Mouse (Mus musculus) embryonic facial prominence, embryonic 10.5 days (tissue): ENCODE data around the gene Gdpd3. TPM values are rescaled to one million over a fixed set of nuclear protein-coding genes. Genes with fewer than 3 reads are reported as not detected.

Experiments used
- DNase-seq: peaks from one replicate; pipeline ENCODE4 v3.0.0-alpha.2; 2017; ENCODE audit warnings: low spot score
- H3K27ac ChIP-seq: fragments of 300-500 bp; sonication (generic); replicated peaks from 2 replicates; pipeline ENCODE4 v1.5.1; 2016; ENCODE audit warnings: mild to moderate bottlenecking
- H3K27me3 ChIP-seq: fragments of 300-500 bp; sonication (generic); replicated peaks from 2 replicates; pipeline ENCODE4 v1.6.1; 2016; ENCODE audit warnings: low read depth, mild to moderate bottlenecking; ENCODE audit not compliant: poor library complexity, severe bottlenecking
- H3K36me3 ChIP-seq: fragments of 300-500 bp; sonication (generic); replicated peaks from 2 replicates; pipeline ENCODE4 v1.6.1; 2016; ENCODE audit warnings: mild to moderate bottlenecking, moderate library complexity
- H3K4me1 ChIP-seq: fragments of 300-500 bp; sonication (generic); 2 replicates; pipeline ENCODE4 v1.6.1; 2016
- H3K4me3 ChIP-seq: fragments of 300-500 bp; sonication (generic); 2 replicates; pipeline ENCODE4 v1.5.1; 2016; ENCODE audit warnings: mild to moderate bottlenecking, moderate library complexity
- H3K9me3 ChIP-seq: fragments of 300-500 bp; sonication (generic); 2 replicates; pipeline ENCODE4 v1.6.1; 2016; ENCODE audit warnings: mild to moderate bottlenecking
- WGBS: fragments of 180-500 bp; shearing (Covaris S2); methylation state at CpG from one replicate; pipeline ENCODE4 v1.1.7; 2016; 5-methylcytosine and 5-hydroxymethylcytosine counted together
- polyA plus RNA-seq: library from polyadenylated mRNA; unstranded; fragments of >200 nt; fragmentation: Nextera tagmentation; extraction: Ambion mirVana; gene quantifications from 2 replicates; pipeline ENCODE4 v1.2.1, GENCODE M21; 2016

Gene Gdpd3
- polyA plus RNA-seq, 1 experiment from 2014 or later, result 1.8 TPM

GRCm38 (mm10) chr7:126803751-126804150 lies 37.6 kb downstream of the Gdpd3 start:
- Histone ChIP-seq H3K36me3 (peaks cover 68% of the 10 kb centered on the region), H3K4me3 (no peak overlapping the region)

DNA sequence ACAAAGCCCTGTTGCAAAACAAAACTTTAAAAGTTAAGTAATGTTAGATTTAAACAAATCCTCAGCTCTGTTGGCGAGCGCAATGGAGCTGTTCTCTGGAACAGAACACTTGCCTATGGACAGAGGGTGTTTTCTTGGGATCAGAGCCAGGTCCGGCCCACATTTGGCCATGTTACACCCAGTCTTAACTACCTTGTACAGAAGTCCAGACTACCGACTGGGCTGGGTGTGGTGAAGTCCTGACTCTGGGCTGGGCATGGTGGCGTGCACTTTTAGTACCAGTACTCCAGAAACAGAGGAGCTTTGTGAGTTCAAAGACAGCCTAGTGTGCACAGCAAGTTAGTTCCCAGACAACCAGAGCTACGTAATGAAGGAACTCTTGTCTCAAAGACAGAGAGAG lies 40.8 kb downstream of the Gdpd3 start:
- no peak for DNase-seq
- Histone ChIP-seq H3K36me3 (peaks cover 56% of the 10 kb centered on the region), H3K4me3 (no peak overlapping the region; the same call in 1 of the 2 replicates)

More at GRCm38 (mm10) chr7:126803751-126804150, 37.6 kb downstream of the Gdpd3 start:
- Histone ChIP-seq H3K27ac (no peak overlapping the region), H3K9me3 (no peaks in the 10 kb centered on the region), H3K4me1 (peaks cover 35% of the 10 kb centered on the region), H3K27me3 (no peaks in the 10 kb centered on the region)
- DNase-seq, result no peak

GRCm38 (mm10) chr7:126807405-126807804 lies 41.3 kb downstream of the Gdpd3 start:
- H3K9me3 ChIP-seq, result no peaks in the 10 kb centered on the region
- peak overlapping the region; percentile 91 for H3K27ac ChIP-seq
- H3K4me1 ChIP-seq, result peaks cover 27% of the 10 kb centered on the region
- H3K4me3 ChIP-seq, result peak overlapping the region; percentile 83
- H3K36me3 ChIP-seq, result peaks cover 52% of the 10 kb centered on the region
- H3K27me3 ChIP-seq, result no peaks in the 10 kb centered on the region
- DNase-seq, result no peak
- WGBS, result 73% methylated on average over 4 of the region's 4 CpGs

More for the DNA sequence above, 40.8 kb downstream of the Gdpd3 start:
- H3K4me1 ChIP-seq, result peaks cover 27% of the 10 kb centered on the region
- no peaks in the 10 kb centered on the region for H3K9me3 ChIP-seq
- no peaks in the 10 kb centered on the region for H3K27me3 ChIP-seq
- no peak overlapping the region for H3K27ac ChIP-seq
- WGBS, result 90% methylated on average over 6 of the region's 6 CpGs

GRCm38 (mm10) chr7:126808703-126809455 lies 42.7 kb downstream of the Gdpd3 start:
- Histone ChIP-seq H3K27me3 (0 out of 2 replicates have a peak, but pooled peaks cover 5% of the 10 kb centered on the region), H3K9me3 (no peaks in the 10 kb centered on the region), H3K36me3 (peaks cover 37% of the 10 kb centered on the region), H3K4me1 (peaks cover 31% of the 10 kb centered on the region), H3K4me3 (peak overlapping the region; percentile 83), H3K27ac (peak overlapping the region; percentile 91)
- under 1% methylated on average over 43 of the region's 43 CpGs for WGBS
- DNase-seq, result peak; percentile 91

DNA sequence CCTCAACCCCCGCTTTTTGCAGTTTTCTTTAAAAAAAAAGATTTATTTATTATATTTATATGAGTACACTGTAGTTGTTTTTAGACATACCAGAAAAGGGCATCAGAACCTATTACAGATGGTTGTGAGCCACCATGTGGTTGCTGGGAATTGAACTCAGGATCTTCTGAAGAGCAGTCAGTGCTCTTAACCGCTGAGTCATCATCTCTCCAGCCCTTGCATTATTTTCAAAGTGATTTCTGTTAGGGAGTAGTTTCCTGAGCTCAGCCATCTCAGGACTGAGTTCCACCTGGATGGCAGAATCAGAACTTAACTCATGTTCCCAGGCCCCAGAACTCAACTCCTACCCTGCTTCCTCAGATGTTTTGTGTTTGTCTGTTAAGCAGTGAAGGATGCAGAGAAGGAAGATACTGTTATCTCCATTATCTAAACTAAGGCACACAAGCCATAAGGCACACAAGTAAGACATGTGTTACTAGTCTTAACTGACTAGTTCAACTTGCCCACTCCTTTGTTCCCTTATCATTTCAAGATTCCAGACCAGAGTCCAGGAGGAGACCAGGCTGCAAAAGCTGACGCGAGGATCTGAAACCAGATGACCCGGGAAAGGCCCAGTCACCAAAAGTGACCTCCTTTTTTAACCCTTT lies 43.7 kb downstream of the Gdpd3 start:
- H3K9me3 ChIP-seq, result no peaks in the 10 kb centered on the region
- no peak for DNase-seq
- peaks cover 27% of the 10 kb centered on the region for H3K36me3 ChIP-seq
- 0 out of 2 replicates have a peak, but pooled peaks cover 5% of the 10 kb centered on the region for H3K27me3 ChIP-seq
- WGBS, result 64% methylated on average over 5 of the region's 5 CpGs
- H3K4me3 ChIP-seq, result peak overlapping the region; percentile 83
- H3K27ac ChIP-seq, result peak overlapping the region; percentile 91
- peaks cover 34% of the 10 kb centered on the region for H3K4me1 ChIP-seq

DNA sequence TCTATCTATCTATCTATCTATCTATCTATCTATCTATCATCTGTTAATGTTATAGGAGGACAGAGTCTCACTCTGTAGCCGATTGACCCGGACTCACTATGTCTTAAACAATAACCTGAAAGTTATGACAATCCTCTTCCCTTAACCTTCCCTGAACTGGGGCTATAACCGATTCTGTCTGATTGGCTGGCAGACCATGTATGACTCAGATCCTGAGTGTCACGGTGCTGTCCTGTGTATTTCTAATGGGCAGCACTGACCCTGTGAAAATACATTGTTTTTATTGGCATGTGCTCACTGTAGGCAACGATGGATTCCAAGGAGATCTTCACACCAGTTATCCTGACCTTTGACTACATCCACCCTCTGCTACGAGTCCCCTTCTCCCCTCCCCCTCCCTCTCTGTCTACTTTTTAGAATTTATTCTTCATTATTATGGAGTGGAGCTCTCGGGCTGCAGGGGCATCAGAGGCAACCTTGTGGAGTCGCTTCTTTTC lies 49.6 kb downstream of the Gdpd3 start:
- no peak for DNase-seq
- H3K9me3 ChIP-seq, result no peaks in the 10 kb centered on the region
- no peak overlapping the region for H3K4me3 ChIP-seq

GRCm38 (mm10) chr7:126816494-126816893 lies 50.4 kb downstream of the Gdpd3 start:
- Histone ChIP-seq H3K27me3 (0 out of 2 replicates have a peak, but pooled peaks cover 5% of the 10 kb centered on the region), H3K36me3 (no peaks in the 10 kb centered on the region), H3K4me3 (no peak overlapping the region), H3K4me1 (peaks cover 7% of the 10 kb centered on the region; the same call in 1 of the 2 replicates), H3K9me3 (no peaks in the 10 kb centered on the region), H3K27ac (no peak overlapping the region)
- 93% methylated on average over 8 of the region's 8 CpGs for WGBS
- DNase-seq, result no peak

More for the DNA sequence above, 49.6 kb downstream of the Gdpd3 start:
- H3K4me1 ChIP-seq, result peaks cover 7% of the 10 kb centered on the region; the same call in 1 of the 2 replicates
- 0 out of 2 replicates have a peak, but pooled peaks cover 5% of the 10 kb centered on the region for H3K27me3 ChIP-seq
- no peaks in the 10 kb centered on the region for H3K36me3 ChIP-seq
- no peak overlapping the region for H3K27ac ChIP-seq
- WGBS, result 74% methylated on average over 8 of the region's 8 CpGs

GRCm38 (mm10) chr7:126817595-126817994 lies 51.5 kb downstream of the Gdpd3 start:
- H3K4me1 ChIP-seq, result peaks cover 15% of the 10 kb centered on the region
- no peaks in the 10 kb centered on the region for H3K9me3 ChIP-seq
- H3K27me3 ChIP-seq, result peaks cover 12% of the 10 kb centered on the region
- no peaks in the 10 kb centered on the region for H3K36me3 ChIP-seq
- no peak overlapping the region for H3K27ac ChIP-seq
- 86% methylated on average over 7 of the region's 7 CpGs for WGBS
- H3K4me3 ChIP-seq, result no peak overlapping the region
- DNase-seq, result no peak

DNA sequence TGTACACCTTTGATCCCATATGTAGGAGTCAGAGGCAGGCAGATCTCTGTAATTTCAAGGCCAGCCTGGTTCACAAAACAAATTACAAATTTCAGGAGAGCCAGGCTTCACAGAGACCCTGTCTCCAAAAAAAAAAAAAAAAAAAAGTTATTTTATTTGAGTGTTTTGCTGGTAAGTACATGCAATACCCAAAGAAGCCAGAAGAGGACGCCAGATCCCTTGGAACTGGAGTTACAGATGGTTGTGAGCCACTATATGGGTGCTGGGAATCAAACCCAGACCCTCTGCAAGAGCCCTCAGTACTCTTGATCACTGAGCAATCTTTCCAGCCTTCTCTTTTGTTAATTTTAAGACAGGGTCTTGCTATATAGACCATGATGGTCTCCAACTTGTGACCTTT lies 52.7 kb downstream of the Gdpd3 start:
- H3K4me1 ChIP-seq, result peaks cover 23% of the 10 kb centered on the region
- WGBS, result 31% methylated on average over 1 of the region's 1 CpGs
- no peak for DNase-seq

DNA sequence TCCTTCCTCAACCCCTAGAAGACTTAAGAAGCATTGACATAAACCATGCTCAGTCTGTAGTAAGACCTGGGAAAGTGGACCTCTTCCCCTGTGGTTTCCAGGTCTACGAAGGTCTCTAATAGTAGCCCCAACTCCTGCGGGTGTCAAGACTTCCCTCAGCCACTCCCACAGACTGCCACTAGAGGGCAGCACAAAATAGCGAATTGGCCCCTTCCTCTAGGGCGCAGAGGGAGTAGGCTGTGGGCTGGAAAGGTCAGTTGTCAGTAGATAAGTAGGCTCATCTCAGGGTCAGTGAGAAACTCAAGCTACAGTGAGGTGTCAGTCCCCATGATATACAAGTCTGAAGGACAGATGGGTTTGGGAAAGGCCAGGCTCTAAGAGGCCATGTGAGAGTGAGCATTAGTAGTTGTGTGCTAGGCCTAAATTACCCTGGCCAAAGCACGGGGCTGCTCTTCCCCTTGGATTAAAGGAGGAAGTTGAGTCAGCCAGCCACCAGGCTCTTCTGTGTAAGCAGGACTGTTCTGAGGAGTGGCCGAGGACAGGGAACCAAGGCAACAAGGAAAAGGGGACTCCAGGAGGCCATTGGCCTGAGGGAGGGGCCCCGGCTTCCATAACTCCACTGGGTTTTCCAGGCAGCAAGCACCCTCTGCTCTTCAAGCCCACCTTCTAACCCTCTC lies 55.8 kb downstream of the Gdpd3 start:
- H3K36me3 ChIP-seq, result no peaks in the 10 kb centered on the region
- no peak overlapping the region for H3K27ac ChIP-seq
- H3K4me3 ChIP-seq, result 0 out of 2 replicates have a peak overlapping the region, but pooled peaks have one; percentile 58
- H3K4me1 ChIP-seq, result peaks cover 25% of the 10 kb centered on the region
- WGBS, result 20% methylated on average over 7 of the region's 7 CpGs
- H3K27me3 ChIP-seq, result peaks cover 36% of the 10 kb centered on the region
- H3K9me3 ChIP-seq, result no peaks in the 10 kb centered on the region
- DNase-seq, result peak; percentile 83

More for the DNA sequence above, 52.7 kb downstream of the Gdpd3 start:
- Histone ChIP-seq H3K36me3 (no peaks in the 10 kb centered on the region), H3K9me3 (no peaks in the 10 kb centered on the region), H3K27me3 (peaks cover 19% of the 10 kb centered on the region), H3K4me3 (no peak overlapping the region), H3K27ac (no peak overlapping the region)

GRCm38 (mm10) chr7:126822741-126823140 lies 56.6 kb downstream of the Gdpd3 start:
- peak overlapping the region; percentile 59; the same call in 1 of the 2 replicates for H3K27ac ChIP-seq
- peaks cover 41% of the 10 kb centered on the region for H3K27me3 ChIP-seq
- WGBS, result 8% methylated on average over 9 of the region's 9 CpGs
- no peak for DNase-seq
- peak overlapping the region; percentile 58 for H3K4me3 ChIP-seq
- no peaks in the 10 kb centered on the region for H3K36me3 ChIP-seq
- peaks cover 25% of the 10 kb centered on the region for H3K4me1 ChIP-seq
- H3K9me3 ChIP-seq, result no peaks in the 10 kb centered on the region

DNA sequence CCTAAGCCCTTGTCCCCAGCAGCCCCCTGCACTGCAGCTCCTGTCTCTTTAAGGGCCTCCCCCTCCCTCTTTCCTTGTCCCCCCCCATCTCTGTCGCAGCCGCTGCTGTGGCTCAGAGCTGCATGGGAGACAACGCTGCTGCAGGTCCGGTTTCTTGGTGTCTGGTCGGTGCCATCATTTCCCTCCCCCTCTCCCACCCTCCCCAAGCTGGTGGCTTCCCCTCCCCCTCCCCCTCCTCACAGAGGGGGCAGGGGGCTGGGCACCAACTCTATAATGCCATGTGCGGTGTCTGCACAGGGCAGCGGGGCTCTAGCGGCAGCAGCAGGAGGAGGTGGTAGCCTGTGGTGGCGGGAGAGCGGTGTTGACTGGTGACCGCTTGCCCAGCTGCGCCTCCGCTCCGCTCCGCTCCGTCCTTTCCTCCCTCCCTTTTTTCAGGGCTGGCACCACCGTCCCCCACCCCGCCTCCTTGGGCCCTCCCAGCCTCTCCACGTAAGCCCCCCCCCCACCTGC lies 57.1 kb downstream of the Gdpd3 start:
- peak overlapping the region; percentile 59 for H3K27ac ChIP-seq
- H3K36me3 ChIP-seq, result no peaks in the 10 kb centered on the region

More for the DNA sequence above, 57.1 kb downstream of the Gdpd3 start:
- peaks cover 41% of the 10 kb centered on the region for H3K27me3 ChIP-seq
- peak; percentile 28 for DNase-seq
- no peaks in the 10 kb centered on the region for H3K9me3 ChIP-seq
- peaks cover 25% of the 10 kb centered on the region for H3K4me1 ChIP-seq
- WGBS, result under 1% methylated on average over 18 of the region's 19 CpGs
- H3K4me3 ChIP-seq, result peak overlapping the region; percentile 58
